In genomic region chr10:122020906-122021305, GRCm38 (mm10) we compare ENCODE assay signal across 18 mouse cellular contexts. TPM values are rescaled to one million over a fixed set of nuclear protein-coding genes. Genes with fewer than 3 reads are reported as not detected.
A peak's percentile ranks its signal among the peaks of the same experiment; 100 is the strongest.
DNase-seq lines count a peak whose midpoint lies in the region; ATAC-seq and TF ChIP-seq lines count a peak whose summit lies in the region.
"Had no signal": no experiment of that assay in that cellular context is flagged by ENCODE, and none has a peak within 500 bp of the region (broad histone marks: within the 10 kb centered on the region; RNA-seq: fewer than 3 reads in every experiment).

No protein-coding gene starts in this region.

- intact Hi-C loops in gastrocnemius, postnatal 36 days (cut with DNase I), result no loop called here

- H3K4me1 ChIP-seq in intestine, embryonic 15.5 days (replicated peaks), result peaks cover 29% of the 10 kb centered on the region
- H3K4me1 ChIP-seq in intestine, embryonic 16.5 days (ENCODE audit: control insufficient read depth, insufficient read depth, low read length), result peaks cover 14% of the 10 kb centered on the region
- no peaks in the 10 kb centered on the region for H3K4me1 ChIP-seq in intestine, postnatal 0 days (replicated peaks; ENCODE audit: control insufficient read depth, insufficient read depth, low read length)
- 0 out of 2 replicates have a peak, but pooled peaks cover 3% of the 10 kb centered on the region for H3K4me1 ChIP-seq in stomach, postnatal 0 days (replicated peaks; ENCODE audit: control insufficient read depth, insufficient read depth)
- H3K4me1 ChIP-seq in neural tube, embryonic 15.5 days, result peaks cover 26% of the 10 kb centered on the region

- TF ChIP-seq CTCF in intestine, postnatal 0 days (IDR thresholded peaks at IDR 0.05; ENCODE audit: low read depth), result no peak
- TF ChIP-seq CTCF in stomach, postnatal 0 days (IDR thresholded peaks at IDR 0.05; ENCODE audit: low read depth), result no peak

- no peak overlapping the region for H3K27ac ChIP-seq in intestine, embryonic 15.5 days
- no peak overlapping the region for H3K27ac ChIP-seq in intestine, embryonic 16.5 days (ENCODE audit: low read length)
- no peak overlapping the region for H3K27ac ChIP-seq in intestine, postnatal 0 days (ENCODE audit: low read depth, low read length)
- no peak overlapping the region for H3K27ac ChIP-seq in stomach, postnatal 0 days (replicated peaks)
- H3K27ac ChIP-seq in neural tube, embryonic 15.5 days (replicated peaks), result no peak overlapping the region

- TF ChIP-seq EP300 in stomach, postnatal 0 days (optimal IDR thresholded peaks at IDR 0.05), result no peak

- no peak overlapping the region for H3K9ac ChIP-seq in intestine, embryonic 15.5 days
- H3K9ac ChIP-seq in intestine, embryonic 16.5 days (ENCODE audit: low read depth, low read length), result no peak overlapping the region
- H3K9ac ChIP-seq in intestine, postnatal 0 days (ENCODE audit: low read depth, low read length), result no peak overlapping the region
- no peak overlapping the region for H3K9ac ChIP-seq in stomach, postnatal 0 days (ENCODE audit: low read length)
- no peak overlapping the region for H3K9ac ChIP-seq in neural tube, embryonic 15.5 days (replicated peaks)

- DNase-seq in stomach, postnatal 0 days (ENCODE audit: low spot score), result no peak
- no peak for DNase-seq in retina, embryonic 14.5 days (ENCODE audit: low spot score)
- DNase-seq in frontal cortex, postnatal 36 days (ENCODE audit: low spot score in 2 of 2), result no peak
- DNase-seq in gastrocnemius, postnatal 36 days, result no peak
- DNase-seq: adrenal gland, adult 8-10 months; B cell, adult 2 months; cerebellum, adult 11 months; cerebellum, adult 11-12 months had no signal

- H3K36me3 ChIP-seq in intestine, embryonic 15.5 days, result 0 out of 2 replicates have a peak, but pooled peaks cover 3% of the 10 kb centered on the region
- peaks cover 3% of the 10 kb centered on the region; the same call in 1 of the 2 replicates for H3K36me3 ChIP-seq in intestine, embryonic 16.5 days (ENCODE audit: control insufficient read depth, insufficient read depth, low read length)
- H3K36me3 ChIP-seq in intestine, postnatal 0 days (ENCODE audit: control insufficient read depth, insufficient read depth), result peaks cover 7% of the 10 kb centered on the region; the same call in 1 of the 2 replicates
- no peaks in the 10 kb centered on the region for H3K36me3 ChIP-seq in stomach, postnatal 0 days (ENCODE audit: control insufficient read depth, insufficient read depth, low read length)
- 0 out of 2 replicates have a peak, but pooled peaks cover 13% of the 10 kb centered on the region for H3K36me3 ChIP-seq in neural tube, embryonic 15.5 days
- H3K36me3 ChIP-seq: G1E had no signal

- peak; percentile 35; the same call in 1 of the 2 replicates for ATAC-seq in intestine, embryonic 15.5 days
- ATAC-seq in intestine, embryonic 16.5 days, result peak; percentile 71
- peak; percentile 62; the same call in 1 of the 2 replicates for ATAC-seq in intestine, postnatal 0 days
- ATAC-seq in stomach, postnatal 0 days (ENCODE audit: low FRiP score, low TSS enrichment), result peak; percentile 71
- no peak for ATAC-seq in neural tube, embryonic 15.5 days (ENCODE audit: low FRiP score)
- ATAC-seq: activated CD4-positive, CD25-positive, alpha-beta regulatory T cell, adult 4 months; CD4-positive, CD25-positive, alpha-beta regulatory T cell, adult 4 months; Patski had no signal

- no peak overlapping the region for H3K4me2 ChIP-seq in intestine, embryonic 15.5 days (replicated peaks)
- H3K4me2 ChIP-seq in intestine, embryonic 16.5 days (ENCODE audit: low read depth, low read length), result no peak overlapping the region
- H3K4me2 ChIP-seq in intestine, postnatal 0 days (replicated peaks; ENCODE audit: low read depth), result no peak overlapping the region
- H3K4me2 ChIP-seq in stomach, postnatal 0 days (replicated peaks; ENCODE audit: low read depth), result no peak overlapping the region
- no peak overlapping the region for H3K4me2 ChIP-seq in neural tube, embryonic 15.5 days

- 78% methylated on average over 5 of the region's 5 CpGs for WGBS in intestine, embryonic 15.5 days
- WGBS in intestine, embryonic 16.5 days, result 83% methylated on average over 5 of the region's 5 CpGs
- 71% methylated on average over 5 of the region's 5 CpGs for WGBS in intestine, postnatal 0 days
- WGBS in stomach, postnatal 0 days, result 73% methylated on average over 5 of the region's 5 CpGs
- WGBS in neural tube, embryonic 15.5 days, result 93% methylated on average over 5 of the region's 5 CpGs

- no peak overlapping the region for H3K4me3 ChIP-seq in intestine, embryonic 15.5 days (replicated peaks)
- H3K4me3 ChIP-seq in intestine, embryonic 16.5 days (ENCODE audit: low read length), result no peak overlapping the region
- H3K4me3 ChIP-seq in intestine, postnatal 0 days (ENCODE audit: low read depth, low read length), result no peak overlapping the region
- no peak overlapping the region for H3K4me3 ChIP-seq in stomach, postnatal 0 days (ENCODE audit: low read depth, low read length)
- no peak overlapping the region for H3K4me3 ChIP-seq in neural tube, embryonic 15.5 days (replicated peaks)

- H3K9me3 ChIP-seq in intestine, embryonic 15.5 days, result no peaks in the 10 kb centered on the region
- H3K9me3 ChIP-seq in intestine, embryonic 16.5 days (ENCODE audit: control insufficient read depth, low read length), result no peaks in the 10 kb centered on the region
- no peaks in the 10 kb centered on the region for H3K9me3 ChIP-seq in intestine, postnatal 0 days (ENCODE audit: control insufficient read depth)
- H3K9me3 ChIP-seq in stomach, postnatal 0 days (ENCODE audit: control insufficient read depth, low read length), result 0 out of 2 replicates have a peak, but pooled peaks cover 3% of the 10 kb centered on the region
- no peaks in the 10 kb centered on the region for H3K9me3 ChIP-seq in neural tube, embryonic 15.5 days (replicated peaks)

- H3K27me3 ChIP-seq in intestine, embryonic 15.5 days (replicated peaks), result no peaks in the 10 kb centered on the region
- no peaks in the 10 kb centered on the region for H3K27me3 ChIP-seq in intestine, embryonic 16.5 days (replicated peaks; ENCODE audit: control insufficient read depth, insufficient read depth, low read length)
- H3K27me3 ChIP-seq in intestine, postnatal 0 days (replicated peaks; ENCODE audit: control insufficient read depth, insufficient read depth, low read length), result no peaks in the 10 kb centered on the region
- H3K27me3 ChIP-seq in stomach, postnatal 0 days (ENCODE audit: control insufficient read depth, insufficient read depth, low read length), result no peaks in the 10 kb centered on the region
- H3K27me3 ChIP-seq in neural tube, embryonic 15.5 days (replicated peaks), result no peaks in the 10 kb centered on the region
- H3K27me3 ChIP-seq: CH12.LX, Patski had no signal

RNA-seq across cellular contexts. Expression of gene Srgap1, which starts 26.2 kb away (rescaled TPM):
- polyA plus RNA-seq in intestine, embryonic 15.5 days (2015; fragmentation: Nextera tagmentation; extraction: Ambion mirVana), result 7.4 and 7.7 TPM in 2 replicates
- 3.7 and 4.7 TPM in 2 replicates for polyA plus RNA-seq in intestine, embryonic 16.5 days (2015; fragmentation: Nextera tagmentation; extraction: Ambion mirVana)
- polyA plus RNA-seq in intestine, postnatal 0 days (2015; fragmentation: Nextera tagmentation; extraction: Ambion mirVana), result 2.6 and 3.3 TPM in 2 replicates
- 4.6 and 5.2 TPM in 2 replicates for polyA plus RNA-seq in stomach, postnatal 0 days (2015; fragmentation: Nextera tagmentation; extraction: Ambion mirVana)
- 26.1 and 30.7 TPM in 2 replicates for polyA plus RNA-seq in neural tube, embryonic 15.5 days (2015; fragmentation: Nextera tagmentation; extraction: Ambion mirVana)
- under 1 TPM; 0.79 to 0.84 TPM for total RNA-seq in gastrocnemius, postnatal 36 days (2021)
- total RNA-seq: CH12.LX, MEL had no signal
- polyA plus RNA-seq: G1E had no signal
